Mouse (Mus musculus): ENCODE results near the gene Scnn1a. TPM values are rescaled to one million over a fixed set of nuclear protein-coding genes. Genes with fewer than 3 reads are reported as not detected.

Scnn1a gene
- polyA plus RNA-seq, 1 experiment from 2014 or later = 0.20 TPM

GRCm38 (mm10) chr6:125379781-125380180 is 59.3 kb downstream of the Scnn1a start:
- DNase-seq (ENCODE audit: extremely low spot score, low spot score) = no peak
- 4% methylated on average over 9 of the region's 9 CpGs for WGBS
- H3K36me3 ChIP-seq (replicated peaks) = no peaks in the 10 kb centered on the region
- no peak overlapping the region for H3K27ac ChIP-seq
- H3K27me3 ChIP-seq (ENCODE audit: poor library complexity, severe bottlenecking) = peaks cover 75% of the 10 kb centered on the region
- H3K4me1 ChIP-seq = peaks cover 33% of the 10 kb centered on the region
- H3K4me3 ChIP-seq = peak overlapping the region; percentile 49
- no peaks in the 10 kb centered on the region for H3K9me3 ChIP-seq

DNA sequence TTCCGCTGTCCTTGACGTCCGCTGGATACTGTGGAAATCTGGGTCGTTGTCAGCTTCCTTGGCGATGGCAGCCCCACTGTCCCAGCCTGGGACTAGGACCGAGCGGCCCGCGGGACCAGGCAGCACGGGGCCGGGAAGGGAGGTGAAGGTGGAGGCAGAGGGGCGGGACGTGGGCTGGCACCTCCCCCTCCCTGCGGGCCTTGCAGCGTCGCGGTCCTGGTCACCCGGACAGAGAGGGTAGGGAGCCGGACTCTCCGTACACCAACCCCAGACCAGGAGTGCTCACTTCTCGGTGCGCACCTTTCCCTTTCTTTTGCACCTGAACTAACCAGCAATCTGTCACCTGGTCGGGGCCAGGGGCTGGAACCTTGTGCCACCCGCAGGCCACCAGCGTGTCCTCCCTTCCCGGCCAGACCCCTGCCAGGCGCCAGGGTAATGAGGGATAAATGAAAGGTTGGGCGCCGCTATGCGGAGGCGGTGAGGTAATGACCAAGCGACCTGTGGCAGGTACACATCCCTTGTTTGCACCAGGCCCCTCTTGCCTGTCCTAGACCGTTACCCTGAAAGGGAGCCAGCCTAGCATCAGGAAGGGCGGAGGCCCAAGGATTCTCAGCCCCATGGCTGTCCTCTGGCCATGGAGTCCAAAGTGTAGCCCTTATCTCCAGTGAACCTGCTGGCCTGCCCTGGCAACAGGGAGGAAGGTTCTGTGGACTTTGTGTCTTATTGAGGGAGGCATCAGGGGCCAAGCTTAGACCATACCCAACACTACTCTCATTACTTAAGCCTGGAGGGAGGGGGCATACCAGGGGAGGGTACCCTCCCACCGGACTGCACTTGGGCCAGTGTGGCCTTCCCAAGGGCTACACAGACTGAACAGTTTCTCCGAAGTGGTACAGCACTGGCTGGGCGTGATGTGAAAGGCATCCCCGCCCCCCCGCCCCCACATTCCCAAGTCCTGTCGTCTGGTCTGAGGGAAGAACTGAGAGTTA is 60.2 kb downstream of the Scnn1a start, which contains the start of gene Plekhg6:
Gene Plekhg6 (minus strand): TSS at position 422 of the 989 bp plus-strand sequence.
- WGBS = 9% methylated on average over 39 of the region's 40 CpGs
- Histone ChIP-seq H3K36me3 (replicated peaks) (no peaks in the 10 kb centered on the region), H3K9me3 (no peaks in the 10 kb centered on the region), H3K27me3 (ENCODE audit: poor library complexity, severe bottlenecking) (peaks cover 67% of the 10 kb centered on the region), H3K4me3 (peak within 1 kb of the TSS; percentile 49), H3K4me1 (peaks cover 33% of the 10 kb centered on the region), H3K27ac (no peak within 1 kb of the TSS)
- DNase-seq (ENCODE audit: extremely low spot score, low spot score) = no peak

DNA sequence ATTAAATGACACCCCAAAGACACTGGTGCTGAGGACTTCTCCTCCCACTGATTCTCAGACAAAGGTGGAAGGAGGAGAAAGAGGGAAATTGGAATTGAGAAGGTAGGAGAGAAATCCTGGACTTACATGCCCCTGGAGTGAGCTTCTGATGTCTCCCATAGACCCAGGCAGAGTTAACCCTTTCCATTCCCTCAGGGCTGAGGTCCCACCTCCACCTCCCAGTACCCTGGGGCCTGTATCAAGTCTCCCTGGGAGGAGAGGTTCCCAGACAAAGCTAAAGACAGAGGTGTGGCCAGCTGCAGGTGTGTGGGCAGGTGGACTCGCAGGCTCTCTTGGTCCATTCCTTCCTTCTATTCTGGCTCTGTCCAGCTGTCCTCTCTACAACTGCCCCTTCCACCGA is 61.6 kb downstream of the Scnn1a start:
- Histone ChIP-seq H3K9me3 (no peaks in the 10 kb centered on the region), H3K27ac (no peak overlapping the region), H3K36me3 (replicated peaks) (no peaks in the 10 kb centered on the region), H3K4me1 (peaks cover 33% of the 10 kb centered on the region), H3K4me3 (no peak overlapping the region), H3K27me3 (ENCODE audit: poor library complexity, severe bottlenecking) (peaks cover 60% of the 10 kb centered on the region)
- WGBS = 62% methylated on average over 2 of the region's 2 CpGs
- DNase-seq (ENCODE audit: extremely low spot score, low spot score) = no peak

- H3K27me3 ChIP-seq (ENCODE audit: poor library complexity, severe bottlenecking) = peaks cover 27% of the 10 kb centered on the region
- no peaks in the 10 kb centered on the region for H3K36me3 ChIP-seq (replicated peaks)
- H3K9me3 ChIP-seq = no peaks in the 10 kb centered on the region
- 69% methylated on average over 11 of the region's 11 CpGs for WGBS
- no peak overlapping the region for H3K27ac ChIP-seq
- DNase-seq (ENCODE audit: extremely low spot score, low spot score) = no peak
- no peak overlapping the region for H3K4me3 ChIP-seq
- H3K4me1 ChIP-seq = peaks cover 10% of the 10 kb centered on the region
Measured at GRCm38 (mm10) chr6:125385066-125385974, 64.9 kb downstream of the Scnn1a start.

- Histone ChIP-seq H3K27me3 (ENCODE audit: poor library complexity, severe bottlenecking) (peaks cover 19% of the 10 kb centered on the region), H3K27ac (no peak overlapping the region), H3K4me1 (peaks cover 4% of the 10 kb centered on the region; the same call in 1 of the 2 replicates), H3K36me3 (replicated peaks) (no peaks in the 10 kb centered on the region), H3K4me3 (no peak overlapping the region), H3K9me3 (no peaks in the 10 kb centered on the region)
- no peak for DNase-seq (ENCODE audit: extremely low spot score, low spot score)
- WGBS = 83% methylated on average over 6 of the region's 6 CpGs
Measured at GRCm38 (mm10) chr6:125386080-125386479, 65.6 kb downstream of the Scnn1a start.

- H3K9me3 ChIP-seq = no peaks in the 10 kb centered on the region
- H3K4me3 ChIP-seq = no peak overlapping the region
- H3K36me3 ChIP-seq (replicated peaks) = no peaks in the 10 kb centered on the region
- WGBS = 87% methylated on average over 5 of the region's 5 CpGs
- H3K4me1 ChIP-seq = no peaks in the 10 kb centered on the region
- no peak for DNase-seq (ENCODE audit: extremely low spot score, low spot score)
- H3K27ac ChIP-seq = no peak overlapping the region
- H3K27me3 ChIP-seq (ENCODE audit: poor library complexity, severe bottlenecking) = no peaks in the 10 kb centered on the region
Measured at GRCm38 (mm10) chr6:125389853-125390252, 69.4 kb downstream of the Scnn1a start.

Other genes with a start within 250 kb of the Scnn1a start
- 91.0 and 99.4 TPM in 2 replicates for gene Chd4, start 224.7 kb upstream of the Scnn1a start, polyA plus RNA-seq (2016; fragmentation: Nextera tagmentation; extraction: Ambion mirVana)
- gene Nop2, start 188.8 kb upstream of the Scnn1a start, polyA plus RNA-seq (2016; fragmentation: Nextera tagmentation; extraction: Ambion mirVana) = 101 and 103 TPM in 2 replicates
- 9.2 and 10.0 TPM in 2 replicates for gene Iffo1, start 175.4 kb upstream of the Scnn1a start, polyA plus RNA-seq (2016; fragmentation: Nextera tagmentation; extraction: Ambion mirVana)
- gene Gapdh, start 154.2 kb upstream of the Scnn1a start, polyA plus RNA-seq (2016; fragmentation: Nextera tagmentation; extraction: Ambion mirVana) = 3,225 and 3,313 TPM in 2 replicates
- 271 and 274 TPM in 2 replicates for gene Ncapd2, start 129.0 kb upstream of the Scnn1a start, polyA plus RNA-seq (2016; fragmentation: Nextera tagmentation; extraction: Ambion mirVana)
- gene Mrpl51, start 128.9 kb upstream of the Scnn1a start, polyA plus RNA-seq (2016; fragmentation: Nextera tagmentation; extraction: Ambion mirVana) = 232 and 239 TPM in 2 replicates
- 3.8 and 4.7 TPM in 2 replicates for gene Vamp1, start 105.1 kb upstream of the Scnn1a start, polyA plus RNA-seq (2016; fragmentation: Nextera tagmentation; extraction: Ambion mirVana)
- gene Tapbpl, start 88.8 kb upstream of the Scnn1a start, polyA plus RNA-seq (2016; fragmentation: Nextera tagmentation; extraction: Ambion mirVana) = 1.6 and 2.1 TPM in 2 replicates
- gene Cd27, start 83.6 kb upstream of the Scnn1a start, polyA plus RNA-seq (2016; fragmentation: Nextera tagmentation; extraction: Ambion mirVana) = 1.1 and 1.7 TPM in 2 replicates
- gene Tuba3a, start 34.6 kb upstream of the Scnn1a start, polyA plus RNA-seq (2016; fragmentation: Nextera tagmentation; extraction: Ambion mirVana) = 0.12 TPM in 1 of 2 replicates, not detected in the other
- gene Ltbr, start 6.8 kb upstream of the Scnn1a start, polyA plus RNA-seq (2016; fragmentation: Nextera tagmentation; extraction: Ambion mirVana) = 16.1 and 17.2 TPM in 2 replicates
- 24.1 and 24.4 TPM in 2 replicates for gene Tnfrsf1a, start 28.7 kb downstream of the Scnn1a start, polyA plus RNA-seq (2016; fragmentation: Nextera tagmentation; extraction: Ambion mirVana)
- 0.07 TPM in 2 replicates for gene Plekhg6, start 60.1 kb downstream of the Scnn1a start, polyA plus RNA-seq (2016; fragmentation: Nextera tagmentation; extraction: Ambion mirVana)
- gene Cd9, start 174.1 kb downstream of the Scnn1a start, polyA plus RNA-seq (2016; fragmentation: Nextera tagmentation; extraction: Ambion mirVana) = 35.3 and 38.2 TPM in 2 replicates
- gene Vwf, start 226.1 kb downstream of the Scnn1a start, polyA plus RNA-seq (2016; fragmentation: Nextera tagmentation; extraction: Ambion mirVana) = 4.1 and 5.9 TPM in 2 replicates